ENCODE assay signal across 15 mouse cellular contexts in the genomic region with DNA sequence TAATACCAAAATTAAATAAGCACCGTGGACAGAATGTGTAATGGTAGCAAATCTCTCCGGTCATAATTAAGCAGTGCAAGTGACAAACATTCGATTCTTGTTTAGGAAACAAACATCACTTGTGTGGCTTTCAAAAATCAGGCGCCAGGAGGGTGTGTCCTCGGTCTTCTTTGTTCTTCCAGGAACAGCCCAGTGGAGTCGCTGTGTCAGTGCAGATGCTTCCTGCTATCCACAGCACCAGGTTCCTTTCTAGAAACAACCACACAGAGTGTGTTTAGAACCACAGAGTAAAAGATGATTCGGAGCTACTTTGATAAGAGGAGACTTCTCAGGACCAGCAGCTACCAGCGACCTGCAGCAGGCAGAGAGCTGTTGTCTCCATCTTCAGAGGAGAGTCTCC.
DNase-seq lines count a peak whose midpoint lies in the region; ATAC-seq and TF ChIP-seq lines count a peak whose summit lies in the region.
"Had no signal": no experiment of that assay in that cellular context is flagged by ENCODE, and none has a peak within 500 bp of the region (broad histone marks: within the 10 kb centered on the region; RNA-seq: fewer than 3 reads in every experiment).

No protein-coding gene starts in this region.

- H3K27me3 ChIP-seq in cerebellum, adult 2 months (ENCODE audit: control insufficient read depth, insufficient read depth, low read length): no peaks in the 10 kb centered on the region
- no peaks in the 10 kb centered on the region for H3K27me3 ChIP-seq in hindbrain, postnatal 0 days (ENCODE audit: insufficient read depth, low read length)
- no peaks in the 10 kb centered on the region for H3K27me3 ChIP-seq in hindbrain, embryonic 16.5 days (replicated peaks; ENCODE audit: control insufficient read depth, insufficient read depth, low read length)
- H3K27me3 ChIP-seq in stomach, postnatal 0 days (ENCODE audit: control insufficient read depth, insufficient read depth, low read length): no peaks in the 10 kb centered on the region
- H3K27me3 ChIP-seq: embryonic facial prominence, embryonic 12.5 days; heart, embryonic 15.5 days had no signal

- no peak for TF ChIP-seq POLR2A in cerebellum, adult 2 months (IDR thresholded peaks at IDR 0.05; ENCODE audit: borderline replicate concordance, insufficient read depth, low read length)

- no peak for TF ChIP-seq EP300 in stomach, postnatal 0 days (optimal IDR thresholded peaks at IDR 0.05)

- ATAC-seq in hindbrain, postnatal 0 days: peak; percentile 61; the same call in 1 of the 2 replicates
- no peak for ATAC-seq in hindbrain, embryonic 16.5 days
- ATAC-seq in stomach, postnatal 0 days (ENCODE audit: low FRiP score, low TSS enrichment): no peak
- ATAC-seq: inflammation-experienced regulatory T-cells, adult 6 months; lung, postnatal 0 days had no signal

- no peaks in the 10 kb centered on the region for H3K4me1 ChIP-seq in cerebellum, adult 2 months (ENCODE audit: control insufficient read depth, insufficient read depth, low read length)
- peaks cover 10% of the 10 kb centered on the region for H3K4me1 ChIP-seq in hindbrain, postnatal 0 days (ENCODE audit: insufficient read depth, low read length)
- H3K4me1 ChIP-seq in hindbrain, embryonic 16.5 days (ENCODE audit: control insufficient read depth, insufficient read depth, low read depth, low read length): no peaks in the 10 kb centered on the region; the same call in 1 of the 2 replicates
- H3K4me1 ChIP-seq in stomach, postnatal 0 days (replicated peaks; ENCODE audit: control insufficient read depth, insufficient read depth): no peaks in the 10 kb centered on the region
- H3K4me1 ChIP-seq: embryonic facial prominence, embryonic 12.5 days; heart, embryonic 15.5 days had no signal

- no peaks in the 10 kb centered on the region for H3K9me3 ChIP-seq in hindbrain, postnatal 0 days (ENCODE audit: low read length)
- H3K9me3 ChIP-seq in hindbrain, embryonic 16.5 days (ENCODE audit: control insufficient read depth, low read length): no peaks in the 10 kb centered on the region
- no peaks in the 10 kb centered on the region for H3K9me3 ChIP-seq in stomach, postnatal 0 days (ENCODE audit: control insufficient read depth, low read length)
- H3K9me3 ChIP-seq: embryonic facial prominence, embryonic 12.5 days; heart, embryonic 15.5 days had no signal

- no peak for TF ChIP-seq CTCF in cerebellum, adult 2 months (IDR thresholded peaks at IDR 0.05; ENCODE audit: borderline replicate concordance, insufficient read depth, low read depth, low read length)
- TF ChIP-seq CTCF in hindbrain, postnatal 0 days (IDR thresholded peaks at IDR 0.05; ENCODE audit: low read depth): peak; percentile 54
- TF ChIP-seq CTCF in stomach, postnatal 0 days (IDR thresholded peaks at IDR 0.05; ENCODE audit: low read depth): 0 out of 2 replicates have a peak, but pooled peaks have one; percentile 16

- WGBS in cerebellum, adult 2 months: 55% methylated on average over 8 of the region's 8 CpGs
- WGBS in hindbrain, postnatal 0 days: 30% methylated on average over 8 of the region's 8 CpGs
- 39% methylated on average over 8 of the region's 8 CpGs for WGBS in hindbrain, embryonic 16.5 days
- 50% methylated on average over 8 of the region's 8 CpGs for WGBS in stomach, postnatal 0 days

- H3K4me2 ChIP-seq in hindbrain, postnatal 0 days (ENCODE audit: low read depth, low read length): no peak overlapping the region
- no peak overlapping the region for H3K4me2 ChIP-seq in hindbrain, embryonic 16.5 days (ENCODE audit: low read length)
- H3K4me2 ChIP-seq in stomach, postnatal 0 days (replicated peaks; ENCODE audit: low read depth): no peak overlapping the region
- H3K4me2 ChIP-seq: embryonic facial prominence, embryonic 12.5 days; heart, embryonic 15.5 days had no signal

- no peak overlapping the region for H3K9ac ChIP-seq in hindbrain, postnatal 0 days (replicated peaks; ENCODE audit: low read length)
- H3K9ac ChIP-seq in hindbrain, embryonic 16.5 days (ENCODE audit: low read depth, low read length): no peak overlapping the region
- H3K9ac ChIP-seq in stomach, postnatal 0 days (ENCODE audit: low read length): no peak overlapping the region
- H3K9ac ChIP-seq: embryonic facial prominence, embryonic 12.5 days; heart, embryonic 15.5 days had no signal

- DNase-seq in cerebellum, postnatal 14 days: peak; percentile 13 to 29
- DNase-seq in cerebellum, adult 2 months: no peak
- DNase-seq in hindbrain, postnatal 0 days (ENCODE audit: low spot score): peak; percentile 71
- peak; percentile 27 to 28 for DNase-seq in right cerebral cortex, postnatal 10 days (ENCODE audit: low spot score in 2 of 2)
- DNase-seq in right cerebral cortex, adult 2 months (ENCODE audit: low spot score in 2 of 2): no peak
- DNase-seq in stomach, postnatal 0 days (ENCODE audit: low spot score): no peak
- DNase-seq in c-Kit-positive CD71-positive TER-119-positive erythroid progenitor cells, embryonic 14.5 days (ENCODE audit: low spot score): no peak
- DNase-seq: cerebellum, adult 9-10 months; kidney, postnatal 14 days; liver had no signal

- H3K36me3 ChIP-seq in hindbrain, postnatal 0 days (ENCODE audit: insufficient read depth, low read length): no peaks in the 10 kb centered on the region
- no peaks in the 10 kb centered on the region for H3K36me3 ChIP-seq in hindbrain, embryonic 16.5 days (ENCODE audit: control insufficient read depth, insufficient read depth, low read length)
- H3K36me3 ChIP-seq in stomach, postnatal 0 days (ENCODE audit: control insufficient read depth, insufficient read depth, low read length): no peaks in the 10 kb centered on the region
- H3K36me3 ChIP-seq: embryonic facial prominence, embryonic 12.5 days; heart, embryonic 15.5 days had no signal

- H3K27ac ChIP-seq in cerebellum, adult 2 months (ENCODE audit: insufficient read depth, low read length): no peak overlapping the region
- no peak overlapping the region for H3K27ac ChIP-seq in hindbrain, postnatal 0 days
- H3K27ac ChIP-seq in hindbrain, embryonic 16.5 days (ENCODE audit: low read depth, low read length): no peak overlapping the region
- no peak overlapping the region for H3K27ac ChIP-seq in stomach, postnatal 0 days (replicated peaks)
- H3K27ac ChIP-seq: embryonic facial prominence, embryonic 12.5 days; heart, embryonic 15.5 days had no signal

- no peak overlapping the region for H3K4me3 ChIP-seq in cerebellum, adult 2 months (replicated peaks; ENCODE audit: insufficient read depth, low read depth, low read length)
- no peak overlapping the region for H3K4me3 ChIP-seq in hindbrain, postnatal 0 days (ENCODE audit: low read length)
- no peak overlapping the region for H3K4me3 ChIP-seq in hindbrain, embryonic 16.5 days (ENCODE audit: low read length)
- H3K4me3 ChIP-seq in stomach, postnatal 0 days (ENCODE audit: low read depth, low read length): no peak overlapping the region
- H3K4me3 ChIP-seq: embryonic facial prominence, embryonic 12.5 days; heart, embryonic 15.5 days had no signal

Comparison
In these comparisons a context has a peak if more than half of its experiments do, and no peak if none do; other contexts are left out.
1. DNase-seq: peak in cerebellum, postnatal 14 days (2 of 2), hindbrain, postnatal 0 days (single experiment) and right cerebral cortex, postnatal 10 days (2 of 2); none in cerebellum, adult 2 months (0 of 2), right cerebral cortex, adult 2 months (0 of 2), stomach, postnatal 0 days (single experiment) and c-Kit-positive CD71-positive TER-119-positive erythroid progenitor cells, embryonic 14.5 days (single experiment).